Mouse (Mus musculus): Measurements from ENCODE around the gene Smurf2.

- no peak for TF ChIP-seq POLR2A (IDR thresholded peaks at IDR 0.05; ENCODE audit: low read depth, low read length)
- no peak for TF ChIP-seq CTCF (conservative IDR thresholded peaks at IDR 0.05; ENCODE audit: insufficient read depth, insufficient read length, low read depth, low read length)
Measured at GRCm38 (mm10) chr11:106776960-106777359, 143.6 kb downstream of the Smurf2 start.
